Mouse (Mus musculus): ENCODE results near the gene Elane.

GRCm38 (mm10) chr10:79865189-79865601 is 20.9 kb upstream of the Elane start:
- no peak for TF ChIP-seq POLR2A (IDR thresholded peaks at IDR 0.05; ENCODE audit: low read depth, low read length)
- no peak for TF ChIP-seq CTCF (IDR thresholded peaks at IDR 0.05; ENCODE audit: extremely low read depth, insufficient read depth, insufficient read length, insufficient replicate concordance)
